Mouse (Mus musculus) embryonic facial prominence, embryonic 13.5 days (tissue): ENCODE measurements around the gene Brd3. TPM values are rescaled to one million over a fixed set of nuclear protein-coding genes. Genes with fewer than 3 reads are reported as not detected.

ENCODE experiments used
- ATAC-seq: fragments of 200-750 bp; cut with Nextera tagmentation; 2 replicates; pipeline ENCODE4 v1.8.0; 2017; ENCODE audit warnings: low read depth; ENCODE audit not compliant: insufficient number of reproducible peaks, insufficient read depth, low FRiP score, low TSS enrichment
- H3K27ac ChIP-seq: fragments of 300-500 bp; sonication (generic); 2 replicates; pipeline ENCODE4 v1.5.1; 2015; ENCODE audit warnings: moderate library complexity, mild to moderate bottlenecking, inconsistent platforms
- H3K27me3 ChIP-seq: fragments of 300-500 bp; sonication (generic); 2 replicates; pipeline ENCODE4 v1.6.1; 2015; ENCODE audit warnings: mild to moderate bottlenecking, inconsistent platforms
- H3K36me3 ChIP-seq: fragments of 300-500 bp; sonication (generic); 2 replicates; pipeline ENCODE4 v1.6.1; 2015; ENCODE audit warnings: mild to moderate bottlenecking, inconsistent platforms
- H3K4me1 ChIP-seq: fragments of 300-500 bp; sonication (generic); 2 replicates; pipeline ENCODE4 v1.6.1; 2015; ENCODE audit warnings: inconsistent platforms
- H3K4me2 ChIP-seq: fragments of 300-500 bp; sonication (generic); 2 replicates; pipeline ENCODE4 v1.6.1; 2015; ENCODE audit warnings: moderate library complexity, mild to moderate bottlenecking, inconsistent platforms
- H3K4me3 ChIP-seq: fragments of 300-500 bp; sonication (generic); 2 replicates; pipeline ENCODE4 v1.5.1; 2015; ENCODE audit warnings: mild to moderate bottlenecking, inconsistent platforms
- H3K9ac ChIP-seq: fragments of 300-500 bp; sonication (generic); 2 replicates; pipeline ENCODE4 v1.6.1; 2015; ENCODE audit warnings: mild to moderate bottlenecking, inconsistent platforms
- H3K9me3 ChIP-seq: fragments of 300-500 bp; sonication (generic); 2 replicates; pipeline ENCODE4 v1.6.1; 2016; ENCODE audit warnings: inconsistent platforms
- WGBS: fragments of 180-500 bp; shearing (Covaris S2); methylation state at CpG from one replicate; pipeline ENCODE4 v1.1.7; 2015; ENCODE audit warnings: mixed read lengths; 5-methylcytosine and 5-hydroxymethylcytosine counted together
- polyA plus RNA-seq: library from polyadenylated mRNA; unstranded; fragments of >200 nt; fragmentation: Nextera tagmentation; extraction: Ambion mirVana; gene quantifications from 2 replicates; pipeline ENCODE4 v1.2.1, GENCODE M21; 2015

Brd3 gene
- polyA plus RNA-seq, 1 experiment from 2014 or later, result 138 TPM

DNA sequence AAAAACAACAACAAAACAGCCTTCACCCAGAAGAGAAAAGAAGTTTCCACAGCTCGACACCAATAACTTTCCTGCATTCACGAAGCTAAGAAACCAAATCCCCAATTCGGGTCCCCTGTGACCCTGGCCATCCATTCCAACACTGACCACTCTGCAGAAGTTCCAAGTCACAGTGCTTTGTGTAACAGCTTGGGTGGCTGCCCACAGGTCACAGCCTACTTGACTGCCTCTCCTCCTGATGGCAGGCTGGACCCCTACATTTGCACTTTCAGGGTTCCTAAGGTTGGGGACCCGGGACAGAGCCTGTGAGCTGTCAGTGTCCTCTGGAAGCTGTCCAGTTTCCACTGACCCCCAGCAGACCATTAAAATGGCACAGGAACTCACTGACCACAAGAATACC lies 44.6 kb downstream of the Brd3 start:
- H3K4me3 ChIP-seq, result no peak overlapping the region
- no peaks in the 10 kb centered on the region for H3K9me3 ChIP-seq
- H3K27me3 ChIP-seq, result no peaks in the 10 kb centered on the region
- peaks cover 8% of the 10 kb centered on the region; the same call in 1 of the 2 replicates for H3K4me1 ChIP-seq
- H3K27ac ChIP-seq, result no peak overlapping the region
- no peak overlapping the region for H3K4me2 ChIP-seq
- H3K9ac ChIP-seq, result no peak overlapping the region
- 92% methylated on average over 4 of the region's 4 CpGs for WGBS
- H3K36me3 ChIP-seq, result peaks cover 96% of the 10 kb centered on the region
- no peak for ATAC-seq

DNA sequence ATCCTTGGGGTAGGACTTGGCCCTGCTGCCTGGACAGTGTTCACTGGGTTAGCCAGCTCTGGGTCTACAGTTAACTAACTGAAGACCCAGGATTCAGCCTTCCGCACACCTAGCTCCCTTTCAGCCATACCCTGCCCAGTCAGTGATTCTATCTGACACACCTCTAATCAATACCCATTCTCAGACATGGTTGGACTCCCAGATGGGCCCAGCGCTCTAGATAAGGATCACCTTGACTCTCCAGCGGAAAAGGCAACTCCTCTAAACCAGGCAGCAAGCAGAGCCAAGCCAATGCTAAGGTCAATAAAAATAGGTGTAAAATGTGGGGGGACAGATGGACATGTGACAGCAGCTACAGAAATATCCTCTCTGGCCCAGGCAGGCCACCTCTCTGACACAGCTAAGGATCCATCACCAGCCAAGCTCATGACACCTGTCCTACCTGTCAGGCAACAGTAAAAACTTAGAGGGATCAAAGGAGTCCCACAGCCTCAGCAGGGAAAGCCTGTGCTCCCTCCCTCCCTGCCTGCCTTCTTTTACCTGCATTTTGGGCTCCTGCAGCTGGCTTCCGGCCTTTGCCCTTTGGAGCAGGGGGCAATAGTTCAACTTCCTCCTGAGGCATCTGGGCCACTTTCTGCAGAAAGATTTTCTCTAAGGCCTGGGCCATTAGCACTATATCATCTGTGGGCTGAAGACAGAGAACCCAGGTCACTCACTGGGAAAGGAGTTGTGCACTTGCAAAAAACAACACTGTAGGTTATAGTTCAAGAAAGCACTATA lies 45.4 kb downstream of the Brd3 start:
- H3K27me3 ChIP-seq, result no peaks in the 10 kb centered on the region
- peaks cover 97% of the 10 kb centered on the region for H3K36me3 ChIP-seq
- no peak overlapping the region for H3K4me3 ChIP-seq
- H3K4me2 ChIP-seq, result no peak overlapping the region
- H3K9ac ChIP-seq, result no peak overlapping the region
- 84% methylated on average over 4 of the region's 4 CpGs for WGBS
- no peaks in the 10 kb centered on the region for H3K9me3 ChIP-seq
- H3K27ac ChIP-seq, result no peak overlapping the region
- ATAC-seq, result no peak
- H3K4me1 ChIP-seq, result 0 out of 2 replicates have a peak, but pooled peaks cover 5% of the 10 kb centered on the region

DNA sequence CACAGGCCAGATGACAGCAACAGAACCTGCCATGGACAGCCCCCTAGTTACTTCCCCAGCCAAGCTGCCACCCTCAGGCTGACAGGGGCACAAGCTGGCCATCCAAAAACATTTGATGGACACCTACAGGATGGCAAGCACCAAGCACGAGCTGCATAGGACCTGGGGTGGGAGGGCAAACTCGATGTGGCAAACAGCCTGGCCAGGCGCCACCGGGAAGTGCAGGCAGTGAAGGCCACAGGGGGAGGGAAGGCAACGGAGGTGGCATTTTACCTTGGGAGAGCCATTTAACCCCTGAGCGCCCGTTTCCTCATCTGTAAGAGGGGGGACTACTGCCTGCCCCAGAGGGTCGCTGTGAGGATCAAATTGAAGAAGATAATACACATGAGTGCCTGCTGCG lies 46.8 kb downstream of the Brd3 start:
- Histone ChIP-seq H3K4me3 (no peak overlapping the region), H3K9me3 (no peaks in the 10 kb centered on the region), H3K36me3 (peaks cover 96% of the 10 kb centered on the region), H3K4me1 (no peaks in the 10 kb centered on the region), H3K9ac (no peak overlapping the region), H3K4me2 (no peak overlapping the region), H3K27ac (no peak overlapping the region), H3K27me3 (no peaks in the 10 kb centered on the region)
- 63% methylated on average over 9 of the region's 9 CpGs for WGBS
- ATAC-seq, result no peak

DNA sequence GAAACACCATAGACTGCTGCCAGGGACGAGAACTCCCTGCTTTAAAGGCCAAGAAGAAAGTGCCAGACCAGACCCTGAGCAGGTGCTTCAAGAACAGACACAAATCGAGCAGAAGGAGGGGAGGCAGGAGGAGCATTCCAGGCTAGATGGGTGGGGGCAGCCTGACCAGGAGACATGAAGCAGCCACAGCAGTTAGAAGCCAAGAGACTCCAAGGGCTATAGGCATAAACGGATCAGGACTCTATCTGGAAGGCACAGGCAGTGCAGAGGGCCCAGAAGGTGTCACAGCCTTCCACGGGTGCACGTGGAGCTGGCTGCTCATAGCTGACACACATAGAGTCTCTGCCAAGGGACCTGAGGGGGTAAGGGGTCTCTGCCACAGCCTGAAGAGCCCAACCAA lies 47.3 kb downstream of the Brd3 start:
- H3K27ac ChIP-seq, result no peak overlapping the region
- WGBS, result 82% methylated on average over 5 of the region's 5 CpGs
- peaks cover 96% of the 10 kb centered on the region for H3K36me3 ChIP-seq
- no peak for ATAC-seq
- no peaks in the 10 kb centered on the region for H3K4me1 ChIP-seq
- no peak overlapping the region for H3K9ac ChIP-seq
- no peaks in the 10 kb centered on the region for H3K27me3 ChIP-seq
- no peak overlapping the region for H3K4me2 ChIP-seq
- no peaks in the 10 kb centered on the region for H3K9me3 ChIP-seq
- no peak overlapping the region for H3K4me3 ChIP-seq

DNA sequence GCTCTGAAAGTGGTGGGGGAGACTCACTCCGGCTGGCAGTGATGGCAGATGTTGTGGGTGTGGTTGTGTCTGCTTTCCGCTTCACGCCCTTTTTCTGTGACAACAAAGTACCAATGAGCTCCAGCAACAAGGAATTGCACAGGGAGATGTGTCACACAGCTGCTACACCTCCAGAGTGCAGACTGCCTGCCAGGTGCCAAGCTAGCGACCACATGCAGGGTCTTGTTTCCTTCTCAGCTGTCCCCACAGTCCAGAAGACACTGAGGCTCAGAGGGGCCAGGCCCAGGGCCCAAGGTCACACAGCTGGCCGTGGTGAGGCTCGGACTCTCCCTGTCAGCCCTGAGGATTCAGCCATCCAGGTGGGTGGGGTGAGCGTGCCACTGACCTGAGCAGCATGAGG lies 47.7 kb downstream of the Brd3 start:
- no peak for ATAC-seq
- 84% methylated on average over 7 of the region's 7 CpGs for WGBS
- H3K27ac ChIP-seq, result no peak overlapping the region

DNA sequence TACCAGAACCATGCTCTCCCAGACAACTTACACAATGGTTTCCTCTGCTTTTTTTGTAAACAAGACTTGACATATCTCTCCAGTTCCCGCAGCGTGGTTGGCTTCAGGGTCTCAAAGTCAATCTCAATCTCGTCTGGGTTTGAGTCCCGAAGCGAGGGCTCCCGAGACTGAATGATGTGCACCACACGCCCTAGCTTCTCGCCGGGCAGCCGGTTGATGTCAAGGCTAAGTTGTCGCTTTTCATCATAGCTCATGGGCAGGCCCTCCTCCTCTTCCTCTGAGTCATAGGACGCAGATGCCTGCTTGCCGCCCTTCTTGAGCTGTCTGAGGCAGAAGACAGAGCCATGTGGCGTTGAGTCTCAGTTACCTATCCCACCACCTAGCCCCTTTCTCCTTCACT lies 57.2 kb downstream of the Brd3 start:
- Histone ChIP-seq H3K4me2 (no peak overlapping the region), H3K9me3 (no peaks in the 10 kb centered on the region), H3K4me3 (no peak overlapping the region), H3K4me1 (no peaks in the 10 kb centered on the region), H3K36me3 (peaks cover 97% of the 10 kb centered on the region), H3K9ac (no peak overlapping the region), H3K27ac (no peak overlapping the region), H3K27me3 (no peaks in the 10 kb centered on the region)
- ATAC-seq, result no peak
- 93% methylated on average over 14 of the region's 14 CpGs for WGBS

More for the DNA sequence above, 47.7 kb downstream of the Brd3 start:
- Histone ChIP-seq H3K4me2 (no peak overlapping the region), H3K9me3 (no peaks in the 10 kb centered on the region), H3K4me1 (no peaks in the 10 kb centered on the region), H3K27me3 (no peaks in the 10 kb centered on the region), H3K36me3 (peaks cover 97% of the 10 kb centered on the region), H3K9ac (no peak overlapping the region), H3K4me3 (no peak overlapping the region)

DNA sequence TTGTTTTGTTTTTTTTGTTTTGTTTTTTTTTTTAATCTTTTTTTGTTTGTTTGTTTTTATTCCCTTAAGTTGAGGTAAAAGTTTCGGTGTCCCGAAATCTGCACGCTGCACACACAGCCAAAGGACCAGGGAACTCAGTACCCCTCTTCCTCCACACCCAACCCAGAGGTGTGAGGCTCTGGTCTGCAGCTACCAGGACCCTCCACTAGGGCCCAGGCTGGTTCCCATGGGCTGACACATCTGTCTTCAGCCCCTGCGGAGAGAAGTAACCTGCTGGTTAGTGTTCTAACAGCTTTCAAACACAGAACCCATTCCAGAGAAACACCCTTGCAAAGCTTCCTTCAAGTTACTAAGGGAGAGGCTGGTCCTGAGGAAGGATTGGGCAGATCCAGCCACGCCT lies 59.7 kb downstream of the Brd3 start:
- Histone ChIP-seq H3K9ac (no peak overlapping the region), H3K4me2 (no peak overlapping the region), H3K36me3 (peaks cover 86% of the 10 kb centered on the region), H3K27ac (no peak overlapping the region), H3K4me3 (no peak overlapping the region), H3K9me3 (no peaks in the 10 kb centered on the region), H3K4me1 (peaks cover 10% of the 10 kb centered on the region), H3K27me3 (no peaks in the 10 kb centered on the region)
- WGBS, result 82% methylated on average over 5 of the region's 5 CpGs
- ATAC-seq, result no peak

DNA sequence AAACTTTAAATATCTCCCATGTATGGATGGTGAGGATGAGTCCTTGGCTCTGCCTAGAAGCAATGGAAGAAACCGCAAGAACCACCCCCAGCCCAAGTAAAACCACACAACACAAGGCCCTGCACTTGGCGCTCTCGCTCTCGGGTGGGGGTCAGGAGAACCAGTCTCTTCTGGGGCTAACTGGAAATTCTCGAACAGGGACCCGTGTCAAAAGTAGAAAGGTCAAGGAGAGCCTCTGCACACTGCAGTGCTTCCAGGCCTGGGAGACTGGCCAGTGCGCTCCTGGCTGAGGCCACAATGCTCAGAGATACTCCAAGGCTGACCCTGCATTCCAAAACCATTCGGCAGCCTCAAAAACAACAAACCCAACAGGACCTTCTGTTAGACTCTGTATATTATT lies 60.6 kb downstream of the Brd3 start:
- 0 out of 2 replicates have a peak overlapping the region, but pooled peaks have one; percentile 32 for H3K9ac ChIP-seq
- no peak overlapping the region for H3K27ac ChIP-seq
- no peak for ATAC-seq
- peaks cover 14% of the 10 kb centered on the region for H3K4me1 ChIP-seq
- peaks cover 77% of the 10 kb centered on the region for H3K36me3 ChIP-seq
- no peaks in the 10 kb centered on the region for H3K9me3 ChIP-seq
- H3K4me3 ChIP-seq, result no peak overlapping the region
- no peaks in the 10 kb centered on the region for H3K27me3 ChIP-seq
- H3K4me2 ChIP-seq, result no peak overlapping the region
- 89% methylated on average over 8 of the region's 8 CpGs for WGBS

DNA sequence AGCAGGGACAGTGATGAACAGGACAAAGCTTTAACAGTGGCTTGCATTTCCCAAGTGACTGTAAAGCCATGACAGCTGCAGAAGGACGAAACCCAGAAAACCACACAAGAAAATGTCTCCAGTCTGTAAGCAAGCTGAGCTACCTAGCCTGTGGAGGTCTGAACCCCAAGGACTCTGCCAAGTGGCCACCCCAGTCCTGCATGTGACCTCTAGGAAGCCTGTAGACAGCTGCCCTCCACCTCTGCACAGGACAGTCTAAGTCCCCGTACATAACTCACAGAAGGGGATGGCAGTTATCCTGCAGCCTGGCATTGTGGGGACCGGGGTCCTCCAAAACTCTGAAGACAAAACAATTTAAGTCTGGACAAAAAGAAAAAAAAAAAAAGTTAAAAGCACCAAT lies 61.6 kb downstream of the Brd3 start:
- H3K36me3 ChIP-seq, result peaks cover 68% of the 10 kb centered on the region
- no peaks in the 10 kb centered on the region for H3K27me3 ChIP-seq
- H3K4me2 ChIP-seq, result no peak overlapping the region
- H3K4me1 ChIP-seq, result peaks cover 15% of the 10 kb centered on the region
- H3K27ac ChIP-seq, result no peak overlapping the region
- H3K9me3 ChIP-seq, result no peaks in the 10 kb centered on the region
- no peak for ATAC-seq
- no peak overlapping the region for H3K4me3 ChIP-seq
- no peak overlapping the region for H3K9ac ChIP-seq
- WGBS, result 85% methylated on average over 3 of the region's 3 CpGs

DNA sequence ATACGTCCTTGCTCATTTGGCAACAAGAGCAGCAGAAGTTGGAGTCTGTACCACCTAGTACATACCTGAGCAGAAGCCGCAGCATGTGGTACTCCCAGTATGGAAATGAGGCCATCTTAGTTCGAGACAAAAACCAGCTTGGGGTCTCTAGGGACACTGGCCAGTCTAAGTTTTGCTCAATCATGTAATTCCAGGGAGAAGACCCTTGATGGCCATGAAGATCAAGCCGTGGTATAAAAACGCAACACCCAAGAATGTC lies 64.1 kb downstream of the Brd3 start:
- Histone ChIP-seq H3K9me3 (no peaks in the 10 kb centered on the region), H3K4me1 (peaks cover 17% of the 10 kb centered on the region), H3K27me3 (no peaks in the 10 kb centered on the region), H3K4me2 (peak overlapping the region; percentile 81), H3K4me3 (peak overlapping the region; percentile 66), H3K36me3 (peaks cover 44% of the 10 kb centered on the region), H3K27ac (no peak overlapping the region), H3K9ac (peak overlapping the region; percentile 79)
- 81% methylated on average over 5 of the region's 5 CpGs for WGBS
- ATAC-seq, result no peak

DNA sequence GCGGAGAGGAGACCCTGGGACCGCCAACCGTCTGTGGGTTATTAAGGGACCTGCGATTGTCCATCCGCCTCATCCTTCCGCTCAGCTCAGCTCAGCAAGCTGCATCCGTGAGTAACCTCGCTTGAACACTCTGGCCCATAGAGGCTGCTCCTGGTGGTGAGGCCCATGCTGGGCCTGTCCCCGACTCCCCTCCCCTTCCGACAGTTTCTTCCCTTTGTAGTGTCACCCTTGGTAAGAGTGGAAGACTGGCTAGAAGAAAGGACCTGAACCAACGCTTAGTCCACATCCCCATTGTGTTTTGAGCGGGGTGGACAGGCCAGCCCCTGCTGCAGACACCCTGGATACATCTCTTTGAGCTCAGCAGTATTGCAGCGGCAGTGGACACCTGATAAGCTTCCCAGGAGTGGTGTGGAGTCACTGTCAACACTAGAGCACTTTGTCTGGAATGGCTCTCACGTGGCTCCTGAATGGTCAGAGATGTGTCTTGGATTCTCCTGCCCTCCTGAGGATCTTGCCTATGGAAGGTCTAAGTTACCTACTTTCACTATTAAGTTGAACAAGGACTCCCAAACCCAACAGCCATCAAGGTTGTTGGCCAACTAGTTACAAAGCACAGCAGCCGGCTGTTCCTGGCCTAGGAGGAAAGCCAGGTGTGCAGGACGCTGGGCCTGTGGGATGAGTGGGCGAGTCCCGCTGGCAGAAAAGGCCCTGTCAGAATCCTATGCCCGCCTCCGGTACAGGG lies 64.6 kb downstream of the Brd3 start:
- Histone ChIP-seq H3K9me3 (no peaks in the 10 kb centered on the region), H3K27ac (peak overlapping the region; percentile 66), H3K9ac (peak overlapping the region; percentile 79), H3K4me1 (peaks cover 19% of the 10 kb centered on the region), H3K4me3 (peak overlapping the region; percentile 66), H3K36me3 (peaks cover 39% of the 10 kb centered on the region), H3K4me2 (peak overlapping the region; percentile 81), H3K27me3 (no peaks in the 10 kb centered on the region)
- WGBS, result 34% methylated on average over 20 of the region's 20 CpGs
- 0 out of 2 replicates have a peak, but pooled peaks have one; percentile 28 for ATAC-seq
